Comparison of ENCODE assay signal across 8 mouse cellular contexts in genomic region chr12:46819348-46820022, GRCm38 (mm10). TPM values are rescaled to one million over a fixed set of nuclear protein-coding genes. Genes with fewer than 3 reads are reported as not detected.
A peak's percentile ranks its signal among the peaks of the same experiment; 100 is the strongest.
DNase-seq lines count a peak whose midpoint lies in the region; ATAC-seq and TF ChIP-seq lines count a peak whose summit lies in the region.

No protein-coding gene starts in this region.

- no peak for TF ChIP-seq CTCF in ES-Bruce4 (IDR thresholded peaks at IDR 0.05; ENCODE audit: low read depth, low read length)
- TF ChIP-seq CTCF in thymus, adult 2 months (IDR thresholded peaks at IDR 0.05; ENCODE audit: borderline replicate concordance, control insufficient read depth, extremely low read depth, insufficient read depth, low read length, poor library complexity), result no peak

- no peaks in the 10 kb centered on the region for H3K4me1 ChIP-seq in ES-Bruce4 (ENCODE audit: control insufficient read depth, insufficient read depth, low read length)
- H3K4me1 ChIP-seq in forebrain, embryonic 14.5 days (ENCODE audit: control insufficient read depth, insufficient read depth, low read length), result peaks cover 5% of the 10 kb centered on the region; the same call in 1 of the 2 replicates
- peaks cover 6% of the 10 kb centered on the region; the same call in 1 of the 2 replicates for H3K4me1 ChIP-seq in liver, embryonic 15.5 days (replicated peaks)
- H3K4me1 ChIP-seq in neural tube, embryonic 15.5 days, result 0 out of 2 replicates have a peak, but pooled peaks cover 5% of the 10 kb centered on the region
- H3K4me1 ChIP-seq in thymus, adult 2 months (replicated peaks; ENCODE audit: control insufficient read depth, insufficient read depth, low read length), result no peaks in the 10 kb centered on the region

- under 1% methylated on average over 42 of the region's 57 CpGs for WGBS in forebrain, embryonic 14.5 days
- WGBS in large intestine, adult 2 months, result 4% methylated on average over 57 of the region's 57 CpGs
- 1% methylated on average over 53 of the region's 57 CpGs for WGBS in liver, embryonic 15.5 days (ENCODE audit: insufficient replicate concordance)
- under 1% methylated on average over 56 of the region's 57 CpGs for WGBS in neural tube, embryonic 15.5 days
- WGBS in thymus, adult 2 months, result 4% methylated on average over 57 of the region's 57 CpGs

- H3K27ac ChIP-seq in ES-Bruce4 (ENCODE audit: insufficient read depth, low read length), result no peak overlapping the region
- H3K27ac ChIP-seq in forebrain, embryonic 14.5 days (ENCODE audit: low read depth, low read length), result peak overlapping the region; percentile 98
- H3K27ac ChIP-seq in liver, embryonic 15.5 days (replicated peaks), result no peak overlapping the region
- peak overlapping the region; percentile 100 for H3K27ac ChIP-seq in neural tube, embryonic 15.5 days (replicated peaks)
- H3K27ac ChIP-seq in thymus, adult 2 months (ENCODE audit: control insufficient read depth, insufficient read depth, low read length), result no peak overlapping the region

- peak overlapping the region; percentile 81 for H3K9ac ChIP-seq in ES-Bruce4 (ENCODE audit: low read depth, poor library complexity, severe bottlenecking)
- H3K9ac ChIP-seq in forebrain, embryonic 14.5 days (ENCODE audit: low read length), result peak overlapping the region; percentile 97
- no peak overlapping the region for H3K9ac ChIP-seq in liver, embryonic 15.5 days
- H3K9ac ChIP-seq in neural tube, embryonic 15.5 days (replicated peaks), result peak overlapping the region; percentile 99

- peak; percentile 93 for ATAC-seq in forebrain, embryonic 14.5 days
- peak; percentile 87 for ATAC-seq in liver, embryonic 15.5 days (ENCODE audit: insufficient read depth)
- peak; percentile 94 for ATAC-seq in neural tube, embryonic 15.5 days (ENCODE audit: low FRiP score)

- intact Hi-C loops in heart, postnatal 10 days (cut with DNase I), result no loop called here

- TF ChIP-seq EP300 in ES-Bruce4 (IDR thresholded peaks at IDR 0.05; ENCODE audit: insufficient read depth, low read depth, low read length), result no peak

- H3K9me3 ChIP-seq in ES-Bruce4 (replicated peaks; ENCODE audit: control insufficient read depth, insufficient read depth, low read length, poor library complexity, severe bottlenecking), result no peaks in the 10 kb centered on the region
- no peaks in the 10 kb centered on the region for H3K9me3 ChIP-seq in forebrain, embryonic 14.5 days (replicated peaks; ENCODE audit: control insufficient read depth, low read length)
- no peaks in the 10 kb centered on the region for H3K9me3 ChIP-seq in liver, embryonic 15.5 days (replicated peaks)
- no peaks in the 10 kb centered on the region for H3K9me3 ChIP-seq in neural tube, embryonic 15.5 days (replicated peaks)

- H3K36me3 ChIP-seq in ES-Bruce4 (ENCODE audit: control insufficient read depth, insufficient read depth, low read length, poor library complexity, severe bottlenecking), result no peaks in the 10 kb centered on the region
- H3K36me3 ChIP-seq in forebrain, embryonic 14.5 days (ENCODE audit: control insufficient read depth, insufficient read depth, low read length), result no peaks in the 10 kb centered on the region
- no peaks in the 10 kb centered on the region for H3K36me3 ChIP-seq in liver, embryonic 15.5 days (replicated peaks)
- H3K36me3 ChIP-seq in neural tube, embryonic 15.5 days, result no peaks in the 10 kb centered on the region
- H3K36me3 ChIP-seq in thymus, adult 2 months (ENCODE audit: control insufficient read depth, insufficient read depth, low read length), result no peaks in the 10 kb centered on the region

- peak; percentile 45 for DNase-seq in c-Kit-positive CD71-positive TER-119-negative erythroid progenitor cells, embryonic 14.5 days (ENCODE audit: low read depth)
- peak; percentile 94 for DNase-seq in forebrain, embryonic 14.5 days (ENCODE audit: low spot score)
- DNase-seq in heart, postnatal 10 days, result peak; percentile 96
- DNase-seq in large intestine, adult 2 months (ENCODE audit: low read depth, low spot score), result peak; percentile 19
- peak; percentile 26 for DNase-seq in thymus, adult 2 months

- TF ChIP-seq POLR2A in ES-Bruce4 (IDR thresholded peaks at IDR 0.05; ENCODE audit: insufficient read depth, low read length), result no peak
- no peak for TF ChIP-seq POLR2A in thymus, adult 2 months (IDR thresholded peaks at IDR 0.05; ENCODE audit: control insufficient read depth, extremely low read depth, insufficient read depth, low read length, poor library complexity)

- peaks cover 6% of the 10 kb centered on the region for H3K27me3 ChIP-seq in ES-Bruce4 (ENCODE audit: control insufficient read depth, insufficient read depth, low read length, poor library complexity, severe bottlenecking)
- H3K27me3 ChIP-seq in forebrain, embryonic 14.5 days (replicated peaks; ENCODE audit: control insufficient read depth, insufficient read depth, low read length), result no peaks in the 10 kb centered on the region
- peaks cover 53% of the 10 kb centered on the region for H3K27me3 ChIP-seq in liver, embryonic 15.5 days
- no peaks in the 10 kb centered on the region for H3K27me3 ChIP-seq in neural tube, embryonic 15.5 days (replicated peaks)
- H3K27me3 ChIP-seq in thymus, adult 2 months (ENCODE audit: control insufficient read depth, insufficient read depth, low read length), result peaks cover 8% of the 10 kb centered on the region

- peak overlapping the region; percentile 85 for H3K4me3 ChIP-seq in ES-Bruce4 (ENCODE audit: low read depth, low read length)
- H3K4me3 ChIP-seq in forebrain, embryonic 14.5 days (ENCODE audit: low read depth, low read length), result peak overlapping the region; percentile 82
- H3K4me3 ChIP-seq in liver, embryonic 15.5 days (replicated peaks), result peak overlapping the region; percentile 61
- H3K4me3 ChIP-seq in neural tube, embryonic 15.5 days (replicated peaks), result peak overlapping the region; percentile 80
- H3K4me3 ChIP-seq in thymus, adult 2 months (ENCODE audit: control insufficient read depth, insufficient read depth, low read length), result peak overlapping the region; percentile 1; the same call in 1 of the 2 replicates

- H3K4me2 ChIP-seq in forebrain, embryonic 14.5 days (ENCODE audit: low read length), result peak overlapping the region; percentile 72
- peak overlapping the region; percentile 75 for H3K4me2 ChIP-seq in liver, embryonic 15.5 days
- H3K4me2 ChIP-seq in neural tube, embryonic 15.5 days, result peak overlapping the region; percentile 65

RNA-seq across cellular contexts. Expression of gene Nova1, which starts 0.8 kb away (rescaled TPM):
- polyA plus RNA-seq in ES-Bruce4 (2011; ENCODE audit: insufficient read depth, insufficient read length, low read depth, missing spikeins), result 3.3 and 4.4 TPM in 2 replicates
- polyA plus RNA-seq in forebrain, embryonic 14.5 days (2014; fragmentation: Nextera tagmentation; extraction: Ambion mirVana), result 29.1 and 30.1 TPM in 2 replicates
- 1 to 10 TPM; 2.5 to 2.6 TPM for total RNA-seq in heart, postnatal 10 days (2021)
- polyA plus RNA-seq in large intestine, adult 2 months (2012; rRNA removed), result 0.30 and 0.34 TPM in 2 replicates
- 0.03 TPM in 2 replicates for polyA plus RNA-seq in liver, embryonic 15.5 days (2015; fragmentation: Nextera tagmentation; extraction: Ambion mirVana)
- polyA plus RNA-seq in neural tube, embryonic 15.5 days (2015; fragmentation: Nextera tagmentation; extraction: Ambion mirVana), result 84.1 and 110 TPM in 2 replicates
- 0.09 and 0.27 TPM in 2 replicates for polyA plus RNA-seq in thymus, adult 2 months (2012; rRNA removed)

Comparison
In these comparisons a context has a peak if more than half of its experiments do, and no peak if none do; other contexts are left out.
1. H3K27ac ChIP-seq: peak in forebrain, embryonic 14.5 days (single experiment) and neural tube, embryonic 15.5 days (single experiment); none in ES-Bruce4 (single experiment), liver, embryonic 15.5 days (single experiment) and thymus, adult 2 months (single experiment).
2. H3K4me3 ChIP-seq: peak in every context shown above with its lines; median percentile 85 in ES-Bruce4; 82 in forebrain, embryonic 14.5 days; 80 in neural tube, embryonic 15.5 days; 61 in liver, embryonic 15.5 days; 1 in thymus, adult 2 months.
3. DNase-seq: peak in every context shown above with its lines; median percentile 96 in heart, postnatal 10 days; 94 in forebrain, embryonic 14.5 days; 45 in c-Kit-positive CD71-positive TER-119-negative erythroid progenitor cells, embryonic 14.5 days; 26 in thymus, adult 2 months; 19 in large intestine, adult 2 months.
4. Peak in every context shown above with its lines, with median percentiles within 50 percentile points of each other: ATAC-seq and H3K4me2 ChIP-seq.